Mouse (Mus musculus) heart, embryonic 12.5 days (tissue): ENCODE data around the gene Tnni1. TPM values are rescaled to one million over a fixed set of nuclear protein-coding genes. Genes with fewer than 3 reads are reported as not detected.

Experiments
- ATAC-seq: fragments of 200-750 bp; cut with Nextera tagmentation; 2 replicates; pipeline ENCODE4 v1.8.0; 2017; ENCODE audit warnings: moderate TSS enrichment, moderate library complexity; ENCODE audit not compliant: insufficient number of reproducible peaks, low FRiP score
- H3K27ac ChIP-seq: fragments of 300-500 bp; sonication (generic); 2 replicates; pipeline ENCODE4 v1.5.1; 2016; ENCODE audit warnings: mild to moderate bottlenecking, moderate library complexity; ENCODE audit not compliant: poor library complexity, severe bottlenecking
- H3K27me3 ChIP-seq: fragments of 300-500 bp; sonication (generic); replicated peaks from 2 replicates; pipeline ENCODE4 v1.6.1; 2016; ENCODE audit warnings: mild to moderate bottlenecking, moderate library complexity
- H3K36me3 ChIP-seq: fragments of 300-500 bp; sonication (generic); 2 replicates; pipeline ENCODE4 v1.6.1; 2016; ENCODE audit warnings: mild to moderate bottlenecking, moderate library complexity
- H3K4me1 ChIP-seq: fragments of 300-500 bp; sonication (generic); replicated peaks from 2 replicates; pipeline ENCODE4 v1.6.1; 2016; ENCODE audit warnings: mild to moderate bottlenecking
- H3K4me2 ChIP-seq: fragments of 300-500 bp; sonication (generic); 2 replicates; pipeline ENCODE4 v1.6.1; 2016; ENCODE audit warnings: mild to moderate bottlenecking, moderate library complexity
- H3K4me3 ChIP-seq: fragments of 300-500 bp; sonication (generic); 2 replicates; pipeline ENCODE4 v1.5.1; 2016; ENCODE audit warnings: mild to moderate bottlenecking
- H3K9ac ChIP-seq: fragments of 300-500 bp; sonication (generic); 2 replicates; pipeline ENCODE4 v1.6.1; 2016; ENCODE audit warnings: mild to moderate bottlenecking, moderate library complexity
- H3K9me3 ChIP-seq: fragments of 300-500 bp; sonication (generic); replicated peaks from 2 replicates; pipeline ENCODE4 v1.6.1; 2016; ENCODE audit warnings: mild to moderate bottlenecking, moderate library complexity
- WGBS: fragments of 180-500 bp; shearing (Covaris S2); methylation state at CpG from one replicate; pipeline ENCODE4 v1.1.7; 2016; 5-methylcytosine and 5-hydroxymethylcytosine counted together
- polyA plus RNA-seq: library from polyadenylated mRNA; unstranded; fragments of >200 nt; fragmentation: Nextera tagmentation; extraction: Ambion mirVana; gene quantifications from 2 replicates; pipeline ENCODE4 v1.2.1, GENCODE M21; 2016

The Tnni1 gene
- polyA plus RNA-seq = 3,113 and 3,172 TPM in 2 replicates

DNA sequence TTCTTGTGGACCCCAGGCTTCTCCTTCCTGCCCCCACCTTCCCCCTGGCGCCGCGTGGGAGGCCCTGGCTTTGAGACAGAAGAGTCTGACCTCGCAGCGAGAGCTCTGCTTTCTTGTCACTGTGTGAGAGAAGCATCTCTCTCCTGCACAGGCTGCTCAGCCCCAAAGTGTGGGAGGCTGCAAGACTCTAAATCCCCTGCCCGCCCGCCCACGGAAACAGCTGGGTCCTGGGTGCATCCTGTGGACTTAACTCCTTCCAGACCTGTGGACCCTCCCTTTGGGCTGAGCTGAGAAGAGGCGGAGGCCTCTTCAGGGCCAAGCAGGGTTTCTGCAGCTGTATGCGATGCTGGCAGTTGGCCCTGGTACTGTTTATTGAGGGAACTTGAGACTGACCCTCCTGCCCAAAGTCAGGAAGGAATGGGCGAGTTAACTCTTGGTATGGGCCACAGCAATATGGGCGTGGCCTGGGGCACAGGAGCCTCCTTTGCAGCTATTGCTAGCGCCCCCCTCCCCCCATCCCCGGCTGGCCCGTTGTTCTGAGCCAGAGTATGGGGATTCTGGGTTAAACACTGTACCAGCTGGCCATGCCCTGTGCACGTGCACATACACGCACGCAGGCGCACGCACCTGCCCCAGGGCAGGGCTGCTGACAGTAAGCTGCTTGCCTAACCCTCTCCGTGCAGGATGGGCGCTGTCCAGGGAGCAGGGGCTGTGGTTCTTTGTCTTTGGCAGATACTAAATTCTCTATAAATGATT lies at the start of gene Tnni1:
Gene Tnni1, plus strand, starts transcription at position 655 of the 756 bp plus-strand sequence.
- Histone ChIP-seq H3K9me3 (no peaks in the 10 kb centered on the region), H3K27ac (peak within 1 kb of the TSS; percentile 31), H3K36me3 (no peaks in the 10 kb centered on the region), H3K4me2 (peak within 1 kb of the TSS; percentile 19; the same call in 1 of the 2 replicates), H3K4me3 (no peak within 1 kb of the TSS), H3K9ac (no peak within 1 kb of the TSS), H3K4me1 (peaks cover 42% of the 10 kb centered on the region), H3K27me3 (no peaks in the 10 kb centered on the region)
- WGBS = 31% methylated on average over 22 of the region's 22 CpGs
- peak; percentile 35 for ATAC-seq

DNA sequence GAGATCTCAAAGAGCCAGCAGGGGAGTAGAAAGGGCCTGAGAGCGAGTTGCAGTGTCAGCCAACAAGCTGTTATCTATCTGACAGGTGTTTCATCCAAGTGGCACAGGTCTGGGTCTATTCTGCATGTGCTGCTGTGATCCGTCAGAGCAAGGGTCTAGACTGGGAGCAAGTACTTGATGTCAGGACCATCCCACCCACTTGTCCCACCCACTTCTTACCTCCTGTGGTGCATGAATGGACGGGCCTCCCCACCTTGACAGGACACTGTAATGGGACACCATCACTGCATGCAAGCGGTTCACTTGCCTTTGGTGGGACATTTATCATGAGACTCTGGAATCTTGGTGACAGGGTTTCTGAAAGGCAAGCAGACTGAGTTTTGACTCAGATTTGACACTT lies 49.4 kb upstream of the Tnni1 start:
- Histone ChIP-seq H3K4me2 (peak overlapping the region; percentile 75), H3K9ac (peak overlapping the region; percentile 92), H3K36me3 (no peaks in the 10 kb centered on the region), H3K27ac (peak overlapping the region; percentile 96), H3K4me1 (peaks cover 67% of the 10 kb centered on the region), H3K9me3 (no peaks in the 10 kb centered on the region), H3K4me3 (peak overlapping the region; percentile 65), H3K27me3 (no peaks in the 10 kb centered on the region)
- 9% methylated on average over 4 of the region's 4 CpGs for WGBS
- 0 out of 2 replicates have a peak, but pooled peaks have one; percentile 8 for ATAC-seq

DNA sequence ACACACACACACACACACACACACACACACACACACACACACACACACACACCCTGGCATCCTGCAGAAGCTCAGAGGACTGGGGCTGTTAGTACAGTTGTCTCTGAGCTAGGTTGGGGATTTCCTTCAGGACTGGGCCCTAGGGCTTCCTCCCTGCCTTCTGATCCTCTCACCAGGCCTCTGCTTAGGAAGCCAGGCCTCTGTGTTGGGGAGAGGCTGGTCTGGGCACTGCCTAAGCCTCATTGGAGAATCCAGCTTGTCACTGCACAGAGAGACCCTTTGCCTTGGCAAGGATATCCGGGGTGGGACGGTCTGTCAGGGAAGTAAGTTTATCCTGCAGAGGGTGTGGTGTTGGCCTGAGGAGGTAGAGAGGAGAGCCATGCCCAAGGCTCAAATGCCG lies 48.9 kb upstream of the Tnni1 start:
- WGBS = 6% methylated on average over 3 of the region's 3 CpGs
- no peak for ATAC-seq
- Histone ChIP-seq H3K27me3 (no peaks in the 10 kb centered on the region), H3K27ac (peak overlapping the region; percentile 96), H3K36me3 (no peaks in the 10 kb centered on the region), H3K4me3 (peak overlapping the region; percentile 65), H3K4me1 (peaks cover 72% of the 10 kb centered on the region), H3K4me2 (peak overlapping the region; percentile 75), H3K9ac (peak overlapping the region; percentile 92), H3K9me3 (no peaks in the 10 kb centered on the region)

DNA sequence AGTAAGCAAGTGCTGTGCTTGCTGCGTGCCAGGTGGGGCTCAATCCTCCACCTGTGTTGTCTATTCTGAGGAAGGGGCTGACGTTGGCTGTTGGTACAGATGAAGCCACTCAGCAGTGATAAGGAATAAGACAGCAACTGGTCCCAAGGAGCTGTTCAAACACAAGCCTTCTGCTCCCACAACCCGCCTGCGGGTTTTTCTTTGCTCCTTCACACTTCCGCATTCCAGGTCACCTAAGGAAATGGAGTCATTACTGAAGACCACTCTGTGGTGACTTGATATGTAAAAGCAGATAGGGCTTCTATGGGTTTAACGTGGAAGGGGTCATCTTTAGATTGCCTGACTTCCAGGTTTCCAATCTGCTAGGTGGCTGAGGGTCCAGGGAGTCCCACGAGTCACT lies 47.8 kb upstream of the Tnni1 start:
- Histone ChIP-seq H3K4me3 (peak overlapping the region; percentile 65), H3K4me1 (peaks cover 80% of the 10 kb centered on the region), H3K4me2 (peak overlapping the region; percentile 75), H3K9me3 (no peaks in the 10 kb centered on the region), H3K36me3 (peaks cover 4% of the 10 kb centered on the region; the same call in 1 of the 2 replicates), H3K27me3 (no peaks in the 10 kb centered on the region), H3K9ac (peak overlapping the region; percentile 92), H3K27ac (peak overlapping the region; percentile 96)
- 15% methylated on average over 7 of the region's 7 CpGs for WGBS
- no peak for ATAC-seq

DNA sequence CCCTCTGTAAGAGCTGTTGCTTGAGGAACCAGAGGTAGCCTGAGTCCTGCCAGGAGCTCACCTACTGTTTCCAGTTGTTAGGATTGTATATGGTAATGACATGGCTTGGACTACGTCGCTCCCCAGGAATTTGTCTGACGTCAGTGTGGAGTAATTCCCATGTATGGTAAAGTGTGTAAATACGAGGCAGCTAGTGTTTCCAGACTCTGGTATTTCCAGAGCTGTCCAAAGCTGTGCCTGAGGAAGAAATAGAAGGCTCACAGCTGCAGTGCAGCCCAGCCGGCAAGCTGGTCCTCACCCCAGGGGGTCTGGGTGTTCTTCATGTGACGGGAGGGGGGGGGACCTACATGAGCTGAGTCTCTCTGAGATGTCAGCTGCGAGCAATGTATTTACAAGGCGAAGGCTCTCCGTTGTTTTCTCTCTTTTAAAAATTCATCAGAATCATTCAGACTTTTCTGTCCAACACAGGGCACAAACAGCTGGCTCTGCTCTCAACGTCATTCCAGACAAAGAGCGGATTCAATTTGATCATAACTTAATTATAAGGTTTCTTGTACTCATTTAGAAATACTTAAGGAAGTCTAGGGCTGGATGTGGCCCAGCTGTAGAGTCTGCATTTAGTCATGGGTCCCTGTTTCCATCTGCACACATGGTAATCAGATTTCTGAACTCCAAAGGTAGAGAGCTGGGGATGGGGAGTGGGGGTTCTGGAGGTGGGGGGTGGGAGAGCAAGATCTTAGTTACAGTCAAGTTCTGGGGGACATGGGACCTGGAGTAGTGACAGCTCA lies 47.1 kb upstream of the Tnni1 start:
- 26% methylated on average over 11 of the region's 11 CpGs for WGBS
- peak; percentile 71 for ATAC-seq
- H3K9me3 ChIP-seq = no peaks in the 10 kb centered on the region
- H3K27ac ChIP-seq = peak overlapping the region; percentile 96
- no peaks in the 10 kb centered on the region for H3K27me3 ChIP-seq
- peak overlapping the region; percentile 75 for H3K4me2 ChIP-seq
- peaks cover 11% of the 10 kb centered on the region for H3K36me3 ChIP-seq
- peaks cover 84% of the 10 kb centered on the region for H3K4me1 ChIP-seq
- H3K9ac ChIP-seq = peak overlapping the region; percentile 92
- H3K4me3 ChIP-seq = peak overlapping the region; percentile 65

DNA sequence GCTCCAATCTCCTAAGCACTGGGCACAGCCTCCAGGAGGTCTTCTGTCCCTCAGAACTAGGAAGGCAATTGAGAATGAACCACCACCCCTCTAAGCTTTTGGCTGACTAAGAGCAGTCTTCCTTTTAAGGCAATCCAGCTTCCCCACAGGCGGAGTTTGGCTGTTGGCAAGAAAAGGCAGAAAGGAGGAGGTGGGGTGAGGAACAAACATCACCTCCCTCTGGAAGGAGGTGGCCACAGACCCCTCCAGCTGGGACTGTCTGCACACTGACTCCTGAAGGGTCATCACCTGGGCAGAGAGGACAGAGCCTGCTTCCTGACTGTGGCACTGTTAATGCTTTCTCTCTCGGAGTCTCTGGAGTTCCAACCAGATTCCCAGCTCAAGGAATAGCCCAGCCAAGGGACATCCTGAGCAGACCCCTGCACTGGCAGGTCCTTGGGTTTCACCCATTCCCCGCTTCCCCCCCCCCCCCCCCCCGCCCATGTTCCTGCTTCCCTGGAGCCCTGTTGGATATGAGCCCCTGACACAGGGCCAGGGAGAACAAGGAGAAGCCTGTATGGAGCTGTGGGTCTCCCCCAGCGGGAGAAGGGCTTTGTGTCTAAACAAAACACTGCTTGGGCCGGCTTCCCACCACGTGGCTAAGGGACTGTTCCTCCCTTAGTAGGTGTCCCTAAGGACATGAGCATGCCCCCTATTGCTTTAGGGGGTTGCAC lies 44.9 kb upstream of the Tnni1 start:
- Histone ChIP-seq H3K9ac (peak overlapping the region; percentile 65), H3K27me3 (no peaks in the 10 kb centered on the region), H3K27ac (peak overlapping the region; percentile 96), H3K4me2 (peak overlapping the region; percentile 52), H3K9me3 (no peaks in the 10 kb centered on the region), H3K4me1 (peaks cover 97% of the 10 kb centered on the region), H3K4me3 (no peak overlapping the region), H3K36me3 (peaks cover 17% of the 10 kb centered on the region)
- no peak for ATAC-seq
- 18% methylated on average over 6 of the region's 7 CpGs for WGBS

DNA sequence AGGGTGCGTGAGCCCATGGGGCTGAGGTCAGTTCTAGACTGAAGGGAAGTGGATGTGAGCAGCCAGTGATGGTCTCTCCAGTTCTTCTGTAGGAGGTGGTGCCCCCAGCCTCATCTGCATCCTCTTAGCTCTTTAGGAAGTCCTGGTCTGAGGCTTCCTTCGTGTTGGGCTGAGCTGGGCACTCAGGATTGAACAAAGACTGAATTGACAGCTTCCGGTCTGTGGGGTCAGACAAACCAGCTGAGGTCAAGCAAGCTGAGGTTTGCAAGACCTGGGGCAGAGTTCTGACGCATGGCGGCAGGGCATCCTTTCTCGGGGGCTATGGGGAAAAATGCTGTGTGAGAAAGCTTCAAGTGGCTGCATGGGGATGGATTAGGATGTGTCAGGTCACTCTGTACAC lies 43.8 kb upstream of the Tnni1 start:
- H3K27me3 ChIP-seq = no peaks in the 10 kb centered on the region
- peak overlapping the region; percentile 52 for H3K4me2 ChIP-seq
- H3K9me3 ChIP-seq = no peaks in the 10 kb centered on the region
- no peak for ATAC-seq
- peak overlapping the region; percentile 96 for H3K27ac ChIP-seq
- 37% methylated on average over 6 of the region's 6 CpGs for WGBS
- peaks cover 97% of the 10 kb centered on the region for H3K4me1 ChIP-seq
- H3K36me3 ChIP-seq = peaks cover 17% of the 10 kb centered on the region
- no peak overlapping the region for H3K4me3 ChIP-seq
- peak overlapping the region; percentile 65 for H3K9ac ChIP-seq

DNA sequence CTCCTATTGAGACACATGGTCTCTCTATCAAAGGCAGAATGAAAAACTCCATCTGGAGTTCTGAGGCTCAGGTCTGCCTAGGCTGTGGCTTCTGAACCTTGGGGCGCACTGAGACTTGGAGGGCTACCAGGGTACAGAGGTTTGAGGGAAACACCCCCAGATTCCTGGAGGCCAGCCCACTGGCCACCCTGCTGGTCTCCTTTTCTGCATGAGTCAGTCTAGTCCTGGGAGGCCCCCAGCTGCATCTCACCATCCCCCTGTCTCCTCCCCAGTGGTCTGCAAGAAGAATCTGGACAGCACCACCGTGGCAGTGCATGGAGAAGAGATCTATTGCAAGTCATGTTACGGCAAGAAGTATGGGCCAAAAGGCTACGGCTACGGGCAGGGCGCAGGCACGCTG lies 34.2 kb upstream of the Tnni1 start:
- ATAC-seq = no peak
- H3K4me2 ChIP-seq = no peak overlapping the region
- H3K4me3 ChIP-seq = no peak overlapping the region
- peaks cover 69% of the 10 kb centered on the region for H3K36me3 ChIP-seq
- WGBS = 81% methylated on average over 7 of the region's 7 CpGs
- H3K4me1 ChIP-seq = peaks cover 46% of the 10 kb centered on the region
- no peak overlapping the region for H3K9ac ChIP-seq
- no peak overlapping the region for H3K27ac ChIP-seq
- no peaks in the 10 kb centered on the region for H3K9me3 ChIP-seq
- no peaks in the 10 kb centered on the region for H3K27me3 ChIP-seq

DNA sequence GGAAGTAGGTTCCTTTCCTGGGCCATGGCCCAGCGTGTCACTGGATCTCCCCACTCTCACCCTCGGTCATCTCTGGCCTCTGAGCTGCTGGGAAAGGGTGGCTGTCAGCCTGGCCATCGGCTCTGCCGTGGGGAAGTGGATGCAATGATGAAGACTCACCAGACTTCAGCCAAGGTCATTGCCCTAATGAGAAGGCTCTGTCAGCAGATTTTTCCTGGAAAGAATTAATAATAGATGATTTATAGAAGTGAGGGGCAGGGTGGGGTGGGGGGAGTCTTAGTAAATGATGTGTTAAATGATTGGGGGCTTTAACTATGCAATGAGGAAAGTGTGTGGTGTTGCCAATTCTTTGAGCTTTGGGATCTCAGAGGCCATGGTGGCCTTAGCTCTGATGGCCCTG lies 33.0 kb upstream of the Tnni1 start:
- Histone ChIP-seq H3K9me3 (no peaks in the 10 kb centered on the region), H3K27me3 (no peaks in the 10 kb centered on the region), H3K4me1 (peaks cover 33% of the 10 kb centered on the region), H3K4me3 (no peak overlapping the region), H3K27ac (no peak overlapping the region), H3K4me2 (no peak overlapping the region), H3K9ac (no peak overlapping the region), H3K36me3 (peaks cover 81% of the 10 kb centered on the region)
- no peak for ATAC-seq
- 83% methylated on average over 4 of the region's 4 CpGs for WGBS

DNA sequence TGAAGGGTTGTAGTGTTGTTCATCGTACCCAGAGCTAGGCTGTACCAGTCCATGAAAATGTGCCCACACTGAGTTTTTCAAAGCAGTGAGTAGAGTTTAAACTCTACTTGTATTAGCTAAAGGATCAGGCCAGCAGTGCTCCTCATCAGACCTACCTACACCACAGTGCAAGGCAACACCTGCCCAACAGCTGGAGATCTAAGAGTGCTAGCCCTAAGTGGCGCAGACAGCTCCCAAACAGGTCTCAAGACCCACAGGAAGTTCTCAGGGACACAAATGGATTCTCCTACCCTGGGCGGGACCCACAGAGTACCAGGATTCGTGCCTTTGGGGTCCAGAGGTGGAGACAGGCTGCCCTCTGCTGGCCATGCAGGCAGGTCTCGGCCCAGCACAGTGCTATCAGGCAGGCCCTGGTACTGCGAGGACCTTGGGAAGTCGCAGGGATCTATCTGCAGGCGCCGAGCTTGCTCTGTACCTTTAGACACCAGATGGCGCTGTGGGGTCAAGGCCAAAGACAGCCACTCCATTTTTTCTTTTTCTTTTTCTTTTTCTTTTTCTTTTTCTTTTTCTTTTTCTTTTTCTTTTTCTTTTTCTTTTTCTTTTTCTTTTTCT lies 26.4 kb upstream of the Tnni1 start:
- peaks cover 22% of the 10 kb centered on the region for H3K4me1 ChIP-seq
- no peak overlapping the region for H3K4me2 ChIP-seq
- H3K4me3 ChIP-seq = no peak overlapping the region
- peak; percentile 90 for ATAC-seq
- H3K36me3 ChIP-seq = peaks cover 48% of the 10 kb centered on the region
- no peak overlapping the region for H3K9ac ChIP-seq
- H3K9me3 ChIP-seq = no peaks in the 10 kb centered on the region
- H3K27ac ChIP-seq = no peak overlapping the region; the same call in 1 of the 2 replicates
- WGBS = 10% methylated on average over 10 of the region's 10 CpGs
- no peaks in the 10 kb centered on the region for H3K27me3 ChIP-seq
